Mouse (Mus musculus) midbrain, embryonic 16.5 days (tissue): ENCODE data around the gene Fgfr2. TPM values are rescaled to one million over a fixed set of nuclear protein-coding genes. Genes with fewer than 3 reads are reported as not detected.

Source experiments
- ATAC-seq: fragments of 200-750 bp; cut with Nextera tagmentation; 2 replicates; pipeline ENCODE4 v1.8.0; 2017; ENCODE audit warnings: moderate TSS enrichment
- H3K27ac ChIP-seq: fragments of 300-500 bp; sonication (generic); 2 replicates; pipeline ENCODE4 v1.5.1; 2014; ENCODE audit warnings: mild to moderate bottlenecking, low read length, mixed read lengths
- H3K27me3 ChIP-seq: fragments of 300-500 bp; sonication (generic); 2 replicates; pipeline ENCODE4 v1.6.1; 2014; ENCODE audit warnings: low read depth, low read length, mixed read lengths; ENCODE audit not compliant: control insufficient read depth, insufficient read depth
- H3K36me3 ChIP-seq: fragments of 300-500 bp; sonication (generic); 2 replicates; pipeline ENCODE4 v1.6.1; 2014; ENCODE audit warnings: mild to moderate bottlenecking, low read length, moderate library complexity, mixed read lengths; ENCODE audit not compliant: control insufficient read depth, insufficient read depth
- H3K4me1 ChIP-seq: fragments of 300-500 bp; sonication (generic); 2 replicates; pipeline ENCODE4 v1.6.1; 2014; ENCODE audit warnings: mild to moderate bottlenecking, low read length, mixed read lengths; ENCODE audit not compliant: control insufficient read depth, insufficient read depth
- H3K4me2 ChIP-seq: fragments of 300-500 bp; sonication (generic); 2 replicates; pipeline ENCODE4 v1.6.1; 2014; ENCODE audit warnings: mild to moderate bottlenecking, low read length, mixed read lengths
- H3K4me3 ChIP-seq: fragments of 300-500 bp; sonication (generic); 2 replicates; pipeline ENCODE4 v1.5.1; 2014; ENCODE audit warnings: low read depth, mild to moderate bottlenecking, low read length, moderate library complexity, mixed read lengths
- H3K9ac ChIP-seq: fragments of 300-500 bp; sonication (generic); 2 replicates; pipeline ENCODE4 v1.6.1; 2014; ENCODE audit warnings: low read depth, low read length, mixed read lengths
- H3K9me3 ChIP-seq: fragments of 300-500 bp; sonication (generic); replicated peaks from 2 replicates; pipeline ENCODE4 v1.6.1; 2014; ENCODE audit warnings: mild to moderate bottlenecking, low read length, mixed read lengths; ENCODE audit not compliant: control insufficient read depth, poor library complexity, severe bottlenecking
- WGBS: fragments of 180-500 bp; shearing (Covaris S2); extraction: QIAGEN DNeasy Blood & Tissue Kit; methylation state at CpG from one replicate; pipeline ENCODE4 v1.1.7; 2014; 5-methylcytosine and 5-hydroxymethylcytosine counted together
- polyA plus RNA-seq: library from polyadenylated mRNA; unstranded; fragments of >200 nt; fragmentation: Nextera tagmentation; extraction: Ambion mirVana; gene quantifications from 2 replicates; pipeline ENCODE4 v1.2.1, GENCODE M21; 2015

Fgfr2 gene
- polyA plus RNA-seq, 1 experiment from 2014 or later, result 23.8 TPM

DNA sequence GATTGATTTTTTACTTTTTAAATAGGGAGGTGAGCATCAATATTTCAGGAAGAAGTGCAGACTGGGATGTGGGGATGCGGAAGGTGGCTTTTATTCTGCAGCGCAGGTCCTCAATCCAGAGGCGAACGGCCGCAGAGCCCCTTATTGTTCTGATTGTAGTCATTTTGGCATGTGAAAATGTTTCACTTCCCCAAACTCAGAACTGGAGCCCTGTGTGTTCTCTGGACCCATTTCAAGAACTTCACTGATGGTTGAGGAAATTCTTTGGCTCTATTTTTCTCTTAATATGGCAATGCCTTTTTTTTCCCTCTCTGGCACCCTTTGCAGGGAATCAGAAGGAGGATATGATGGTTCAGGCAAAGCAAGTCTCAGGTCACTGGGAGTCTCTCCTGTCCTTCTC is 2154.1 kb downstream of the Fgfr2 start:
- Histone ChIP-seq H3K27me3 (no peaks in the 10 kb centered on the region), H3K4me3 (no peak overlapping the region)
- ATAC-seq, result no peak

DNA sequence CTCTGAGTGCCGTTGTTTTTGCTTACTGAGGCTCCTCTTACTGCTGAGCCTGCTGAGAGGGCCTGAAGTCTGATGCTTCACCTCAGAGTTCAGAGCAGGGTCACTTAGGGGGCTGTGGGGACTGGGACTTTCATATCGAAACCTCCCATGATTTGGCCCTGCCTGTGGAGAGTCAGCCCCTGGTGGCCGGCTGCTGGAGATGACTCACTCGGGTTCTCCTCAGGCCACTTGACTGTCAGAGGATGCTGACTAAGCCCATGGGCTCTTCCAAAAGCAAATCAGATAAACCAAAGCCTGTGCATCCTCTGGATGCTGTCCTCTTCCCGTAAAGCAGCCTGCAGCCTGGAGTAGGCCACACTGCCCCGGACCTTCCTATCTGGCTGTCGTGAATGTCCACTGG is 2154.6 kb downstream of the Fgfr2 start:
- H3K9ac ChIP-seq, result no peak overlapping the region
- no peak overlapping the region for H3K27ac ChIP-seq
- WGBS, result 81% methylated on average over 7 of the region's 7 CpGs
- no peaks in the 10 kb centered on the region for H3K27me3 ChIP-seq
- ATAC-seq, result no peak
- no peak overlapping the region for H3K4me3 ChIP-seq
- no peaks in the 10 kb centered on the region for H3K36me3 ChIP-seq
- H3K9me3 ChIP-seq, result no peaks in the 10 kb centered on the region
- H3K4me2 ChIP-seq, result no peak overlapping the region
- H3K4me1 ChIP-seq, result no peaks in the 10 kb centered on the region; the same call in 1 of the 2 replicates

More for the DNA sequence above, 2154.1 kb downstream of the Fgfr2 start:
- no peak overlapping the region for H3K9ac ChIP-seq
- no peaks in the 10 kb centered on the region for H3K36me3 ChIP-seq
- H3K9me3 ChIP-seq, result no peaks in the 10 kb centered on the region
- no peak overlapping the region for H3K27ac ChIP-seq
- no peak overlapping the region for H3K4me2 ChIP-seq
- H3K4me1 ChIP-seq, result no peaks in the 10 kb centered on the region; the same call in 1 of the 2 replicates
- WGBS, result 83% methylated on average over 5 of the region's 5 CpGs

DNA sequence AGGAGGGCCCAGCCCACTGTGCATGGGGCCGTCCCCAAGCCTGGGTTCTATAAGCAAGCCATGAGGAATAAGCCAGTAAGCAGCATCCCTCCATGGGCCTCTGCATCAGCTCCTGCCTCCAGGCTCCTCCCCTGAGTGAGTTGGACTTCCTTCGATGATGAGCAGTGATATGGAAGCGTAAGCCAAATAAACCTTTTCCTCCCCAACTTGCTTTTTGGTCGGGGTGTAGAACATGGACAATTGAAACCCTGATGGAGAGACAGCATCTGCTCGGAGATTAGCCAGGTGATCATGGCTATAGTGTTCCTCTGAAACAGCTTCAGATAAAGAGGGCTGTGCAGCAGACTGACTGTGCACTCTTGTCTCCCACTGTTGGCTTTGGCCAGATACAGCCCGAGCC is 2155.2 kb downstream of the Fgfr2 start:
- Histone ChIP-seq H3K4me2 (no peak overlapping the region), H3K36me3 (no peaks in the 10 kb centered on the region), H3K9me3 (no peaks in the 10 kb centered on the region), H3K4me3 (no peak overlapping the region), H3K9ac (no peak overlapping the region), H3K27me3 (no peaks in the 10 kb centered on the region), H3K4me1 (no peaks in the 10 kb centered on the region; the same call in 1 of the 2 replicates), H3K27ac (no peak overlapping the region)
- 92% methylated on average over 6 of the region's 6 CpGs for WGBS
- ATAC-seq, result no peak

DNA sequence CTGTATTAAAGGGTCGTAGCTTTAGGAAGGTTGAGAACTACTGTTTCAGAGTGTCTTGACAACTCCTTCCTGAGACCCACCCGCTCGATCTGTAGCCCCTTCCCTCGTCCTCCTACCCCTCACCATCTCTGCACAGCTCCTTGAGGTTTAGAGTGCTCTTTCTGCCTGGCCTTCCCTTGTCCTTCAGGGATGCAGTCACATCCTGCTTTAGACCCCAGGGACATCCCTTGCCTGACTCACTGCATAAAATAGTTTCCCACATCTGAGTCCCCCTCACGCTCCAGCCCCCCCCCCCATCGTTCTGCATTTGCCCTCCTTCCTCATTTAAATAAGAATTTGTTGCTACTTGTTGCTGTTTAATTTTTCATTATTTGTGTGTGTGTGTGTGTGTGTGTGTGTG is 2156.3 kb downstream of the Fgfr2 start:
- no peak overlapping the region for H3K27ac ChIP-seq
- H3K4me3 ChIP-seq, result no peak overlapping the region
- 77% methylated on average over 6 of the region's 6 CpGs for WGBS
- no peak overlapping the region for H3K9ac ChIP-seq
- H3K9me3 ChIP-seq, result no peaks in the 10 kb centered on the region
- no peak for ATAC-seq
- no peaks in the 10 kb centered on the region for H3K27me3 ChIP-seq
- no peak overlapping the region for H3K4me2 ChIP-seq
- H3K4me1 ChIP-seq, result no peaks in the 10 kb centered on the region; the same call in 1 of the 2 replicates
- H3K36me3 ChIP-seq, result no peaks in the 10 kb centered on the region

DNA sequence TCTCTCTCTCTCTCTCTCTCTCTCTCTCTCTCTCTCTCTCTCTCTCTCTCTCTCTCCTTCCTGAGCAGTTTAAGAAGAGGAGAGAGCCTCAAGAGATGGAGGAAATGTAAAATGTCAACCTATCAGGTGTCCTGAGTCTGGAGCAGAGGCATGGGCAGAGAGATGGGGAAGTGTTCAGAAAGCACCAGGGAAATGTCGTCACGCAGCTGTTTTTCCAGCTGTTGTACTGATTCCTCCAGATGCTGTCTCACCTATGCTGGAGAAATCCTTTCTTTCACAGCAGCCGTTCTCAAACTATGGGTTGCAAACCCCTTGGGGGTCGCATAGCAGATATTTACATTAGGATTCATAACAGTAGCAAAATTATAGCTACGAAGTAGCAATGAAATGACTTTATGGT is 2156.7 kb downstream of the Fgfr2 start:
- H3K27ac ChIP-seq, result no peak overlapping the region
- H3K4me1 ChIP-seq, result no peaks in the 10 kb centered on the region; the same call in 1 of the 2 replicates
- no peaks in the 10 kb centered on the region for H3K36me3 ChIP-seq
- 84% methylated on average over 5 of the region's 5 CpGs for WGBS
- no peak overlapping the region for H3K4me2 ChIP-seq
- ATAC-seq, result no peak
- H3K9me3 ChIP-seq, result no peaks in the 10 kb centered on the region
- no peak overlapping the region for H3K9ac ChIP-seq
- H3K4me3 ChIP-seq, result no peak overlapping the region
- no peaks in the 10 kb centered on the region for H3K27me3 ChIP-seq

DNA sequence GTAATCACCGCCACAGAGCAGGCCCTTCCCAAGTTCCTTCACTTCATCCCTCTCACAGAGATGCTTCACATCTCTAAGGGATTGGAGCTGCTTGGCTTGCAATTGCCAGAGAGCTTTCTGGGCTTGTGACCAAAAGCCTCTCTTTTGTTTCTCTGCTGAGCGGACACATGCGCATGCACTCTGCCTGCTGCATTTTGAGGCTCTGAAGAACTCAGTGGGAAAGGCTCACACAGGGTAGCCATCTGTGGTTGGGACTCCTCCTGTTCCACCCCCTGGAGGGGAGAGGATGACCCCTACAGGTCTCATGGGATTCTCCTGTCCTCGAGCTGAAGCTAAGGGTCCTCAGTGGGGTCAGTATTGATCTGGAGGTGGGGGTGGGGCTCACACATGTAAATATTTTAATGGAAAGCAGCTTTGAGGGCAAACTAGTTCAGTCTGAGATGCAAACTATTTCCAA is 2157.2 kb downstream of the Fgfr2 start:
- no peak overlapping the region for H3K4me3 ChIP-seq
- WGBS, result 38% methylated on average over 4 of the region's 4 CpGs
- no peak overlapping the region for H3K4me2 ChIP-seq
- H3K9me3 ChIP-seq, result no peaks in the 10 kb centered on the region
- no peaks in the 10 kb centered on the region for H3K27me3 ChIP-seq
- no peaks in the 10 kb centered on the region for H3K36me3 ChIP-seq
- H3K4me1 ChIP-seq, result no peaks in the 10 kb centered on the region; the same call in 1 of the 2 replicates
- H3K9ac ChIP-seq, result no peak overlapping the region
- H3K27ac ChIP-seq, result peak overlapping the region; percentile 43; the same call in 1 of the 2 replicates
- ATAC-seq, result peak; percentile 62; the same call in 1 of the 2 replicates

DNA sequence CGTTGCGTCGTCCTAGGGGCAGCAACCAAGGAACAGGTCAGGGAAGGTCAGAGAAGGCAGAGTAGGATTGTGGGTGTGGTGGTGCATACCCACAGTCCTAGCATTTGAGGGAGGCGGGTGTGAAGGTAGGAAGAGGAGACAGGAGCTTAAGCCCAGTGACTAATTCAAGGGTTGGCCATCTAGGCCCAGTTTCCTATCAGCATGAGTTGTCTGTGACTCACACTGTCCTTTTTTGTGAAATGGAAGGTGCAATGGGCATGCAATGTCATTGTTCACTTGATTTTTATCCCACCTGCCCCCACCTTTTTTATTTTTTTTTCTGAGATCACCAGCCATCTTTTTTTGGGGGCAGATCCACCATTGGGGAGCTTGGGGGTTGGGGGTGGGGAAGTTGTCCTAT is 2157.8 kb downstream of the Fgfr2 start:
- Histone ChIP-seq H3K4me2 (no peak overlapping the region), H3K27me3 (no peaks in the 10 kb centered on the region), H3K9me3 (no peaks in the 10 kb centered on the region), H3K9ac (no peak overlapping the region), H3K4me3 (no peak overlapping the region), H3K36me3 (no peaks in the 10 kb centered on the region), H3K27ac (peak overlapping the region; percentile 43; the same call in 1 of the 2 replicates), H3K4me1 (no peaks in the 10 kb centered on the region; the same call in 1 of the 2 replicates)
- 93% methylated on average over 4 of the region's 4 CpGs for WGBS
- no peak for ATAC-seq

DNA sequence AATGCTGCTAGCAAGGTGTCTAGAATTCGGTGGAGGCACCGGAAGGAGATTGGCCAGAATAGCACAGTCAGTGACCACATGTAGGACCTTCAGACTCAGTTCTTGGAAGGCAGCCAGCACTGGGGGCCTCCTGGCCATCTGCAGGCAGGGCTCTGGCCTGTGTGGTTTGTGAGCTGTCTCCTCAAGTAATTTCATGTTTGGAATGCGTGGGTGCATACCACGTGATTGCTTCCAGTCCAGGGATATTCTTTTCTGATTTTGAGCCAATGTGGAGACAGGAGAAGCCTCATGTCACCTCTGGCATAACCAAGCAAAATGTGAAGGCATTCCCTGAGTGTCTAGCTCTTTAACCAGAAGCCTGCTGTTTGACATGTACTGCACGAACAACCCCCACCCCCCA is 2158.5 kb downstream of the Fgfr2 start:
- Histone ChIP-seq H3K36me3 (no peaks in the 10 kb centered on the region), H3K27ac (no peak overlapping the region), H3K4me1 (no peaks in the 10 kb centered on the region; the same call in 1 of the 2 replicates), H3K9me3 (no peaks in the 10 kb centered on the region), H3K9ac (no peak overlapping the region), H3K4me2 (no peak overlapping the region), H3K27me3 (no peaks in the 10 kb centered on the region), H3K4me3 (no peak overlapping the region)
- no peak for ATAC-seq
- WGBS, result 65% methylated on average over 5 of the region's 5 CpGs

DNA sequence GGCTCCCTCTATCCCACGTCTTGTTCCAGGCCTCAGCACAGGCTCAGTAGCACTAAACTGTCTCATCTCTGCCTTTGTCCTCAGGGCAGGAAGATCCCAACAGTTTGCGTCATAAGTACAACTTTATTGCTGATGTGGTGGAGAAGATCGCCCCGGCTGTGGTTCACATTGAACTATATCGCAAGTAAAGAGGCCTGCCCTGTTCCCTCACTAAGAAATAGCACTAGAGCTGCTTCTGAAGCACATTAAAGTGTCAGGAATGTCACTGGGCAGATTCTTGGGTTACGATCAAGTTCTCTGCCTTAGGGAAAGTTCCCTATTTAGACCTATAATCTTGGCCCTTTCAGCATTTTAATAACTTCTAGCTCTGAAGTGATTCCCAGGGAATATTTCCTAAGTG is 2161.7 kb downstream of the Fgfr2 start:
- ATAC-seq, result no peak
- Histone ChIP-seq H3K27me3 (no peaks in the 10 kb centered on the region), H3K9ac (no peak overlapping the region), H3K4me2 (no peak overlapping the region), H3K4me1 (peaks cover 2% of the 10 kb centered on the region; the same call in 1 of the 2 replicates), H3K9me3 (no peaks in the 10 kb centered on the region), H3K4me3 (no peak overlapping the region), H3K36me3 (no peaks in the 10 kb centered on the region), H3K27ac (no peak overlapping the region)
- 89% methylated on average over 6 of the region's 6 CpGs for WGBS
